ENCODE assay signal across 27 mouse cellular contexts in genomic region chr2:154525285-154525684, GRCm38 (mm10). TPM values are rescaled to one million over a fixed set of nuclear protein-coding genes. Genes with fewer than 3 reads are reported as not detected.
DNase-seq lines count a peak whose midpoint lies in the region; ATAC-seq and TF ChIP-seq lines count a peak whose summit lies in the region.
"Had no signal": no experiment of that assay in that cellular context is flagged by ENCODE, and none has a peak within 500 bp of the region (broad histone marks: within the 10 kb centered on the region; RNA-seq: fewer than 3 reads in every experiment).

No protein-coding gene starts in this region.

- peak; percentile 45 to 78 for DNase-seq in frontal cortex, adult 2 months (ENCODE audit: extremely low spot score in 1 of 2, low spot score in 1 of 2)
- no peak for DNase-seq in frontal cortex, postnatal 14 days (ENCODE audit: low spot score in 2 of 2)
- DNase-seq in left cerebral cortex, adult 11 months (ENCODE audit: low spot score): peak; percentile 34
- no peak for DNase-seq in left cerebral cortex, postnatal 36 days (ENCODE audit: low spot score in 2 of 2)
- DNase-seq in brain, embryonic 14.5 days (ENCODE audit: low read depth): peak; percentile 59
- peak; percentile 52 to 55 for DNase-seq in layer of hippocampus, adult 8-10 months (ENCODE audit: low spot score in 2 of 2)
- DNase-seq: adrenal gland, postnatal 14 days; cerebellum, adult 9-10 months; gastrocnemius, postnatal 14 days; heart, adult 18-20 months; heart, postnatal 14 days; kidney, postnatal 25 days; liver, postnatal 0 days; retina, postnatal 1 day; thymus, adult 2 months; thymus, postnatal 4 days had no signal

- no peak for TF ChIP-seq CTCF in brain, embryonic 14.5 days (IDR thresholded peaks at IDR 0.05; ENCODE audit: borderline replicate concordance, extremely low read depth, insufficient read depth, insufficient read length)

- intact Hi-C loops in left cerebral cortex, postnatal 36 days (cut with DNase I): no loop called here

- TF ChIP-seq POLR2A in brain, embryonic 14.5 days (IDR thresholded peaks at IDR 0.05; ENCODE audit: borderline replicate concordance, extremely low read depth, insufficient read depth, insufficient read length, poor library complexity, severe bottlenecking): no peak

- no peak for ATAC-seq in activated CD4-positive, CD25-positive, alpha-beta regulatory T cell, adult 4 months
- ATAC-seq: hindbrain, postnatal 0 days; intestine, postnatal 0 days; liver, postnatal 0 days; lung, postnatal 0 days; midbrain, embryonic 16.5 days had no signal

RNA-seq across cellular contexts. Expression of gene 1700003F12Rik, which starts 21.6 kb away (rescaled TPM):
- 0.76 and 0.84 TPM in 2 replicates for polyA plus RNA-seq in frontal cortex, adult 2 months (2012; rRNA removed)
- 1 to 10 TPM in 1 of 2 experiments, under 1 TPM in 1; 0.49 to 1.2 TPM for total RNA-seq in left cerebral cortex, postnatal 36 days (2021)
- 0.40 and 0.66 TPM in 2 replicates for polyA plus RNA-seq in brain, embryonic 14.5 days (2012; rRNA removed)
- 1 to 10 TPM in 2 of 4 experiments, under 1 TPM in 2; 0.64 to 2.0 (median 0.87) TPM for total RNA-seq in layer of hippocampus, adult 8-10 months (2022)
- not detected for polyA plus RNA-seq in activated CD4-positive, CD25-positive, alpha-beta regulatory T cell, adult 4 months (2017; shearing (Covaris generic))
- total RNA-seq: adrenal gland, postnatal 14 days; common myeloid progenitor, adult 5-6 weeks; heart, adult 18-20 months had no signal
- polyA plus RNA-seq: heart, embryonic 13.5 days had no signal

RNA-seq across cellular contexts. Expression of gene Actl10, which starts 26.3 kb away (rescaled TPM):
- 0.08 TPM in 1 of 2 replicates, not detected in the other for polyA plus RNA-seq in frontal cortex, adult 2 months (2012; rRNA removed)
- total RNA-seq in left cerebral cortex, postnatal 36 days (2021): not detected
- polyA plus RNA-seq in brain, embryonic 14.5 days (2012; rRNA removed): 0.08 TPM in 1 of 2 replicates, not detected in the other
- total RNA-seq in layer of hippocampus, adult 8-10 months (2022): under 1 TPM in 1 of 4 experiments, not detected in 3; 0.40 TPM
- not detected for polyA plus RNA-seq in activated CD4-positive, CD25-positive, alpha-beta regulatory T cell, adult 4 months (2017; shearing (Covaris generic))
- total RNA-seq: adrenal gland, postnatal 14 days; common myeloid progenitor, adult 5-6 weeks; gastrocnemius, postnatal 14 days; heart, adult 18-20 months; heart, postnatal 14 days; left cerebral cortex, adult 8-10 months had no signal
- polyA plus RNA-seq: hindbrain, postnatal 0 days; intestine, postnatal 0 days; kidney, embryonic 14.5 days; lung, postnatal 0 days; macrophage; small intestine, adult 2 months had no signal

RNA-seq across cellular contexts. Expression of gene Necab3, which starts 33.4 kb away (rescaled TPM):
- 122 and 145 TPM in 2 replicates for polyA plus RNA-seq in frontal cortex, adult 2 months (2012; rRNA removed)
- total RNA-seq in left cerebral cortex, postnatal 36 days (2021): 10 to 100 TPM; 88.7 to 95.3 TPM
- polyA plus RNA-seq in brain, embryonic 14.5 days (2012; rRNA removed): 11.6 and 22.0 TPM in 2 replicates
- total RNA-seq in layer of hippocampus, adult 8-10 months (2022): 10 to 100 TPM; 29.2 to 33.2 (median 30.4) TPM
- 1 to 10 TPM in 1 of 2 experiments, under 1 TPM in 1; 0.27 to 1.4 TPM for polyA plus RNA-seq in activated CD4-positive, CD25-positive, alpha-beta regulatory T cell, adult 4 months (2017; shearing (Covaris generic))

RNA-seq across cellular contexts. Expression of gene E2f1, which starts 44.4 kb away (rescaled TPM):
- polyA plus RNA-seq in frontal cortex, adult 2 months (2012; rRNA removed): 10.9 and 11.7 TPM in 2 replicates
- total RNA-seq in left cerebral cortex, postnatal 36 days (2021): 10 to 100 TPM; 10.2 to 14.6 TPM
- polyA plus RNA-seq in brain, embryonic 14.5 days (2012; rRNA removed): 15.0 and 19.5 TPM in 2 replicates
- total RNA-seq in layer of hippocampus, adult 8-10 months (2022): 1 to 10 TPM; 3.5 to 5.1 (median 4.5) TPM
- 1 to 10 TPM in 1 of 2 experiments, under 1 TPM in 1; 0.91 to 2.3 TPM for polyA plus RNA-seq in activated CD4-positive, CD25-positive, alpha-beta regulatory T cell, adult 4 months (2017; shearing (Covaris generic))

Comparison
In these comparisons a context has a peak if more than half of its experiments do, and no peak if none do; other contexts are left out.
1. DNase-seq: peak in frontal cortex, adult 2 months (2 of 2), left cerebral cortex, adult 11 months (single experiment), brain, embryonic 14.5 days (single experiment) and layer of hippocampus, adult 8-10 months (2 of 2); none in frontal cortex, postnatal 14 days (0 of 2) and left cerebral cortex, postnatal 36 days (0 of 2).